Mouse (Mus musculus) heart, postnatal 14 days (tissue): ENCODE results near the gene Ttc32. TPM values are rescaled to one million over a fixed set of nuclear protein-coding genes. Genes with fewer than 3 reads are reported as not detected.
A peak's percentile ranks its signal among the peaks of the same experiment; 100 is the strongest.
"Not testable (repeated sequence)": the region's sequence is repeated elsewhere in the genome, so short reads cannot be mapped to it uniquely, and the experiment has no call there.

ENCODE experiments used
- DNase-seq, 2 experiments: peaks; one replicate each; pipeline ENCODE4 v3.0.0; 2021 to 2022
- intact Hi-C: fragments of 180-260 bp; cut with DNase I; formaldehyde crosslinking; loops from one replicate; pipeline ENCODE4 v1.15.1; 2025
- long read RNA-seq, 2 experiments: library from polyadenylated mRNA; stranded (forward); transcript quantifications; one replicate each; pipeline ENCODE4 v2.0.0; 2021
- total RNA-seq, 2 experiments: library from RNA; stranded (reverse); gene quantifications; 2 replicates each; pipeline ENCODE4 v1.2.3; 2021

Ttc32 gene
- total RNA-seq = 10 to 100 TPM; 20.8 to 24.2 TPM
- long read RNA-seq, experiment 1, transcript Ttc32-201 (3 exons, 1,000 nt) = major isoform, 23 of 23 reads
- long read RNA-seq, experiment 1, partial matches to known transcripts = 0 of 23 reads
- long read RNA-seq, experiment 1, other reads (novel, unspliced or antisense) = 0 of 23 reads
- long read RNA-seq, experiment 2, transcript Ttc32-201 (3 exons, 1,000 nt) = major isoform, 16 of 16 reads
- long read RNA-seq, experiment 2, partial matches to known transcripts = 0 of 16 reads
- long read RNA-seq, experiment 2, other reads (novel, unspliced or antisense) = 0 of 16 reads

GRCm38 (mm10) chr12:9029888-9030723 lies at the start of gene Ttc32:
Ttc32 (plus strand) TSS chr12:9029997.
- DNase-seq = peak; percentile 95 to 97
- intact Hi-C loops = loop anchor here (5.0 kb wide), 2 partner anchors 388 to 1362 kb away; partner anchors contain the start of gene Rdh14

GRCm38 (mm10) chr12:8993231-8993630 lies 36.6 kb upstream of the Ttc32 start:
- intact Hi-C loops = no loop called here

GRCm38 (mm10) chr12:8998318-8998717 lies 31.5 kb upstream of the Ttc32 start:
- intact Hi-C loops = no loop called here
- DNase-seq = no peak

More at GRCm38 (mm10) chr12:8993231-8993630, 36.6 kb upstream of the Ttc32 start:
- DNase-seq = no peak

GRCm38 (mm10) chr12:9002038-9002648 lies 27.7 kb upstream of the Ttc32 start:
- DNase-seq = peak; percentile 43 to 66
- intact Hi-C loops = loop anchor here (1.0 to 5.0 kb wide), 6 partner anchors 27 to 360 kb away; no protein-coding TSS in a partner anchor

GRCm38 (mm10) chr12:9007146-9007545 lies 22.7 kb upstream of the Ttc32 start:
- intact Hi-C loops = no loop called here
- DNase-seq = no peak

- no peak for DNase-seq
- intact Hi-C loops = no loop called here
Observed at GRCm38 (mm10) chr12:9007811-9008210, 22.0 kb upstream of the Ttc32 start.

- intact Hi-C loops = no loop called here
- DNase-seq = no peak
Observed at GRCm38 (mm10) chr12:9010311-9010710, 19.5 kb upstream of the Ttc32 start.

GRCm38 (mm10) chr12:9016376-9016775 lies 13.4 kb upstream of the Ttc32 start:
- DNase-seq = no peak
- intact Hi-C loops = no loop called here

GRCm38 (mm10) chr12:9020431-9020830 lies 9.4 kb upstream of the Ttc32 start:
- intact Hi-C loops = no loop called here
- no peak for DNase-seq

GRCm38 (mm10) chr12:9020986-9021385 lies 8.8 kb upstream of the Ttc32 start:
- intact Hi-C loops = no loop called here
- no peak for DNase-seq

- intact Hi-C loops = no loop called here
- no peak for DNase-seq
Observed at GRCm38 (mm10) chr12:9023031-9023430, 6.8 kb upstream of the Ttc32 start.

- DNase-seq = no peak
- intact Hi-C loops = no loop called here
Observed at GRCm38 (mm10) chr12:9024071-9024470, 5.7 kb upstream of the Ttc32 start.

GRCm38 (mm10) chr12:9024736-9025135 lies 5.1 kb upstream of the Ttc32 start:
- peak; percentile 10 to 41 for DNase-seq
- intact Hi-C loops = loop anchor here (5.0 kb wide), 1 partner anchor 382 kb away; no protein-coding TSS in a partner anchor

- intact Hi-C loops = loop anchor here (5.0 kb wide), 1 partner anchor 385 kb away; no protein-coding TSS in a partner anchor
Observed at GRCm38 (mm10) chr12:9026843-9027242, 3.0 kb upstream of the Ttc32 start.

GRCm38 (mm10) chr12:9028816-9029215 lies 981 bp upstream of the Ttc32 start:
- intact Hi-C loops = loop anchor here (5.0 kb wide), 1 partner anchor 387 kb away; no protein-coding TSS in a partner anchor
- DNase-seq = not testable (repeated sequence)

More at GRCm38 (mm10) chr12:9026843-9027242, 3.0 kb upstream of the Ttc32 start:
- DNase-seq = no peak

GRCm38 (mm10) chr12:9029506-9029887 lies 300 bp upstream of the Ttc32 start:
- DNase-seq = no peak
- intact Hi-C loops = loop anchor here (5.0 kb wide), 1 partner anchor 387 kb away; no protein-coding TSS in a partner anchor

- no peak for DNase-seq
- intact Hi-C loops = loop anchor here (5.0 kb wide), 1 partner anchor 1361 kb away; the partner anchor contains the start of gene Rdh14
Observed at GRCm38 (mm10) chr12:9031166-9031565, 1.4 kb downstream of the Ttc32 start.

GRCm38 (mm10) chr12:9033140-9033539 lies 3.3 kb downstream of the Ttc32 start:
- no peak for DNase-seq
- intact Hi-C loops = loop anchor here (5.0 kb wide), 1 partner anchor 1359 kb away; the partner anchor contains the start of gene Rdh14

- intact Hi-C loops = no loop called here
- DNase-seq = no peak
Observed at GRCm38 (mm10) chr12:9036409-9036808, 6.6 kb downstream of the Ttc32 start.

- no peak for DNase-seq
- intact Hi-C loops = no loop called here
Observed at GRCm38 (mm10) chr12:9040177-9040576, 10.4 kb downstream of the Ttc32 start.

GRCm38 (mm10) chr12:9040686-9041085 lies 10.9 kb downstream of the Ttc32 start:
- intact Hi-C loops = no loop called here
- no peak for DNase-seq
